Mouse (Mus musculus): ENCODE results near the gene Nudt14. TPM values are rescaled to one million over a fixed set of nuclear protein-coding genes. Genes with fewer than 3 reads are reported as not detected.

Gene Nudt14
- polyA plus RNA-seq, 1 experiment from 2014 or later, result 116 TPM

DNA sequence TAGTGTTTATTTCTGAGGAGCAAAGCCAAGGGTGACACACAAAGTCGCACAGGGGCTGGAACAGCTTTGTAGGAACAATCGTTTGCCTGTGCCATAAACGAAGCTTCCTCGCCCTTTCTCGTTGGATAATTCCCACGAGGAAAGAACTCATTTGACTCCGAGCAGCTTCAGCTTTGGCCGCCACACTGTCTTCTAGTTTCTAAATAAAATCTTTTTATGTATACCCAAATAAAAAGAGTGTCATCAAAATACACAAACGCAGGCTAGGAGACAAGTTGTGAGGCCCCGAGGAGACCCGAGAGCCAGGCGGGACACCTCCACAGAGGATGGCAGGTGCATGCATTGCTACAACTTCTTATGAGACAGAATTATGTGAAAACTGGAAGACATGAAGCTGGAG, 43.6 kb downstream of the Nudt14 start:
- TF ChIP-seq CTCF (IDR thresholded peaks at IDR 0.05; ENCODE audit: low read depth), result no peak
- Histone ChIP-seq H3K36me3 (ENCODE audit: insufficient read depth) (no peaks in the 10 kb centered on the region), H3K4me3 (ENCODE audit: low read depth, low read length) (no peak overlapping the region), H3K9ac (no peak overlapping the region), H3K27me3 (ENCODE audit: insufficient read depth, low read length) (peaks cover 4% of the 10 kb centered on the region; the same call in 1 of the 2 replicates), H3K4me2 (no peak overlapping the region; the same call in 1 of the 2 replicates), H3K9me3 (ENCODE audit: low read depth, low read length) (no peaks in the 10 kb centered on the region), H3K4me1 (ENCODE audit: insufficient read depth) (no peaks in the 10 kb centered on the region), H3K27ac (ENCODE audit: low read depth) (no peak overlapping the region)
- no peak for DNase-seq
- 50% methylated on average over 12 of the region's 12 CpGs for WGBS
- no peak for ATAC-seq (ENCODE audit: insufficient read depth)

DNA sequence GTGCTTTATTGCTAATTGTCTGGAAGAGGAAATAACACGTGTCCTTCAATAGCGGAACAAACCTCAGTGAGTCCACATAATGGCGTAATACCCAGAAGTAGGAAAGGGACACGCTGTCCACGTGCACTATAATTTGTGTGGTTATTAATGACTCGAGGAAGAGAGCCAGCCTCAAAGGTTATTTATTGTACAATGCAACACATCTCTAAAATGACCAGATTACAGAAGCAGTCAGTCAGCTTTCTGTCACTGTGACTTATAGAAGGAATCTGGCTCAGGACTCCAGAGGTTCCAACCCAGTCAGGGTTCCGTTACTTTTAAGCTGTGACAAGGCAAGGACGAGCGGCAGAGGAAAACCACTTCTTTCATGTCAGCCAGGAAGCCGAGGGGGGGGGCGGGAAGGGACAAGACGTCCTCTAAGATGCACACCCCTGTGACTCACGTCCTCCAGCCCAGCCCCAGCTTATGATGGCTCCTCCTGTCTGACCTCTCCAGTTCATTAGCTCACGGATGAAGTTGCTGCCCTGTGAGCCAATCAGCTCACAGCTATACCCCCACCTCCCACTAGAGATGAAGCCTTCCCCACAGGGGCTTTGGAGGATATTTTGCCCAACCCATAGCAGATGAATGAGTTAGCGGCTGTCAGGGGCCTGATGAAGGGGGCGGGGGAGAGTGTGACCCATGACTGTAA, 44.3 kb downstream of the Nudt14 start:
- no peak for TF ChIP-seq CTCF (IDR thresholded peaks at IDR 0.05; ENCODE audit: low read depth)
- Histone ChIP-seq H3K9ac (no peak overlapping the region), H3K27ac (ENCODE audit: low read depth) (no peak overlapping the region), H3K4me1 (ENCODE audit: insufficient read depth) (no peaks in the 10 kb centered on the region), H3K4me2 (peak overlapping the region; percentile 27; the same call in 1 of the 2 replicates), H3K4me3 (ENCODE audit: low read depth, low read length) (no peak overlapping the region), H3K27me3 (ENCODE audit: insufficient read depth, low read length) (peaks cover 4% of the 10 kb centered on the region; the same call in 1 of the 2 replicates), H3K36me3 (ENCODE audit: insufficient read depth) (no peaks in the 10 kb centered on the region), H3K9me3 (ENCODE audit: low read depth, low read length) (no peaks in the 10 kb centered on the region)
- peak; percentile 83 for ATAC-seq (ENCODE audit: insufficient read depth)
- 23% methylated on average over 16 of the region's 16 CpGs for whole genome bisulfite sequencing
- peak; percentile 59 for DNase-seq

DNA sequence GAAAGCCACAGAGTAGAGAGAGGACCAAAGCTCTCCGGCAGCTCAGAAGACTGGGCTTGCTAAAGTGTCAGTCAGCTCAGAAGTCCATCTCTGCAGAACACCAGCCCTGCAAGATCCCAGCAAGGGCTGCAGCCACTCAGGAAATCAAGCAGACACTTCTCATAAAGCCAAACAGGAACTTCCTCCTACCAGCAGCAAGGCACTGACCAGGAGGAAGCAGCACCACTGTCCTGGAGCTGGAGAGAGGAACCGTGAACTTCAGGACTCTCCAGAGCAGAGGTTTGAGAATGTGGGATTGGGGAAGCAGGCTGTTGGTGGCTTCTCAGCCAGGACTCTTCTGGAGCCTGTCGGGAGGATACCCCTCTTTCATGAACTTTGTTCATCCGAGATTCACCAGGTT, 47.0 kb downstream of the Nudt14 start:
- H3K36me3 ChIP-seq (ENCODE audit: insufficient read depth), result no peaks in the 10 kb centered on the region
- H3K27me3 ChIP-seq (ENCODE audit: insufficient read depth, low read length), result peaks cover 4% of the 10 kb centered on the region; the same call in 1 of the 2 replicates
- peak overlapping the region; percentile 8; the same call in 1 of the 2 replicates for H3K4me2 ChIP-seq
- H3K4me3 ChIP-seq (ENCODE audit: low read depth, low read length), result no peak overlapping the region
- ATAC-seq (ENCODE audit: insufficient read depth) (no peak), DNase-seq (peak; percentile 44)
- TF ChIP-seq CTCF (IDR thresholded peaks at IDR 0.05; ENCODE audit: low read depth), result no peak
- H3K9me3 ChIP-seq (ENCODE audit: low read depth, low read length), result no peaks in the 10 kb centered on the region
- WGBS, result 52% methylated on average over 4 of the region's 4 CpGs
- H3K27ac ChIP-seq (ENCODE audit: low read depth), result peak overlapping the region; percentile 32; the same call in 1 of the 2 replicates
- no peaks in the 10 kb centered on the region for H3K4me1 ChIP-seq (ENCODE audit: insufficient read depth)
- H3K9ac ChIP-seq, result no peak overlapping the region

GRCm38 (mm10) chr12:112894303-112894884, 47.5 kb downstream of the Nudt14 start:
- Histone ChIP-seq H3K4me3 (ENCODE audit: low read depth, low read length) (no peak overlapping the region), H3K4me2 (peak overlapping the region; percentile 8; the same call in 1 of the 2 replicates), H3K9me3 (ENCODE audit: low read depth, low read length) (no peaks in the 10 kb centered on the region), H3K27me3 (ENCODE audit: insufficient read depth, low read length) (peaks cover 4% of the 10 kb centered on the region; the same call in 1 of the 2 replicates), H3K27ac (ENCODE audit: low read depth) (peak overlapping the region; percentile 32; the same call in 1 of the 2 replicates), H3K36me3 (ENCODE audit: insufficient read depth) (no peaks in the 10 kb centered on the region), H3K9ac (no peak overlapping the region), H3K4me1 (ENCODE audit: insufficient read depth) (no peaks in the 10 kb centered on the region)
- 50% methylated on average over 11 of the region's 11 CpGs for WGBS
- no peak; the same call in 1 of the 2 replicates for ATAC-seq (ENCODE audit: insufficient read depth)
- TF ChIP-seq CTCF (IDR thresholded peaks at IDR 0.05; ENCODE audit: low read depth), result no peak
- no peak for DNase-seq

DNA sequence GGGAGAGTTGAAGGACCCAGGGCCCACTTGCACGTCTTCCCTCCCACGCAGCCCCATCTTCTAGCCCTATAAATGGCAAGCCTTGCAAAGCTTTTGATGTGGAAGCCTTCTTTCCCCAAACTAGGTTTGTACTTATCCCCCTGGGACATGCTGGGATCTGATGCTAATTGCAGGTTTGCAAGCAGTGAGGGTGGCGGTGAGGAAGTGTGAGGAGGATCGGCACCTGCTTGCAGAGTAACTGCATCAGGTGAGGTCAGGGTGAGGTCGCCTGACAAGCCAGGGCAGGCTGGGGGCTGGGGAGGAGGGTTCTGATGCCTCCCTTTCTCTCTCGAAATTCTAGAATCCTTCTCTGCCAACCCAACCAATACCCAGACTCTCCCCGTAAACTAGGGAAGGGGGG, 56.5 kb downstream of the Nudt14 start:
- Histone ChIP-seq H3K4me3 (ENCODE audit: low read depth, low read length) (no peak overlapping the region), H3K36me3 (ENCODE audit: insufficient read depth) (no peaks in the 10 kb centered on the region), H3K27ac (ENCODE audit: low read depth) (no peak overlapping the region), H3K4me1 (ENCODE audit: insufficient read depth) (no peaks in the 10 kb centered on the region), H3K9ac (no peak overlapping the region), H3K4me2 (no peak overlapping the region), H3K9me3 (ENCODE audit: low read depth, low read length) (no peaks in the 10 kb centered on the region), H3K27me3 (ENCODE audit: insufficient read depth, low read length) (no peaks in the 10 kb centered on the region)
- ATAC-seq (ENCODE audit: insufficient read depth) (no peak), DNase-seq (no peak)
- WGBS, result 49% methylated on average over 7 of the region's 7 CpGs
- no peak for TF ChIP-seq CTCF (IDR thresholded peaks at IDR 0.05; ENCODE audit: low read depth)

Small RNA genes lying within 50 kb of the gene (microRNA-seq; reads per million reads assigned to microRNA genes)
- gene Mir6941 (ENCODE audit: borderline number of aligned reads), result not detected

Other genes with a start within 250 kb of the Nudt14 start
- gene Cep170b, start 221.7 kb downstream of the Nudt14 start, polyA plus RNA-seq (2014; fragmentation: Nextera tagmentation; extraction: Ambion mirVana), result 21.4 and 23.1 TPM in 2 replicates
- 9.3 and 10.9 TPM in 2 replicates for gene Pld4, start 181.5 kb downstream of the Nudt14 start, polyA plus RNA-seq (2014; fragmentation: Nextera tagmentation; extraction: Ambion mirVana)
- gene Ahnak2, start 139.5 kb downstream of the Nudt14 start, polyA plus RNA-seq (2014; fragmentation: Nextera tagmentation; extraction: Ambion mirVana), result 0.61 and 0.64 TPM in 2 replicates
- 4.3 and 5.1 TPM in 2 replicates for gene Clba1, start 133.2 kb downstream of the Nudt14 start, polyA plus RNA-seq (2014; fragmentation: Nextera tagmentation; extraction: Ambion mirVana)
- 140 and 153 TPM in 2 replicates for gene Cdca4, start 112.7 kb downstream of the Nudt14 start, polyA plus RNA-seq (2014; fragmentation: Nextera tagmentation; extraction: Ambion mirVana)
- 0.12 TPM in 1 of 2 replicates, not detected in the other for gene Gpr132, start 73.9 kb downstream of the Nudt14 start, polyA plus RNA-seq (2014; fragmentation: Nextera tagmentation; extraction: Ambion mirVana)
- 6.3 and 8.0 TPM in 2 replicates for gene Jag2, start 12.3 kb downstream of the Nudt14 start, polyA plus RNA-seq (2014; fragmentation: Nextera tagmentation; extraction: Ambion mirVana)
- gene Btbd6, start 34.4 kb upstream of the Nudt14 start, polyA plus RNA-seq (2014; fragmentation: Nextera tagmentation; extraction: Ambion mirVana), result 26.4 and 26.7 TPM in 2 replicates
- gene Brf1, start 58.6 kb upstream of the Nudt14 start, polyA plus RNA-seq (2014; fragmentation: Nextera tagmentation; extraction: Ambion mirVana), result 61.7 and 65.9 TPM in 2 replicates
- gene Pacs2, start 72.4 kb upstream of the Nudt14 start, polyA plus RNA-seq (2014; fragmentation: Nextera tagmentation; extraction: Ambion mirVana), result 12.3 and 15.6 TPM in 2 replicates
- not detected in 2 replicates for gene Tex22, start 132.4 kb upstream of the Nudt14 start, polyA plus RNA-seq (2014; fragmentation: Nextera tagmentation; extraction: Ambion mirVana)
- gene Mta1, start 156.2 kb upstream of the Nudt14 start, polyA plus RNA-seq (2014; fragmentation: Nextera tagmentation; extraction: Ambion mirVana), result 22.8 and 24.1 TPM in 2 replicates
- 266 and 273 TPM in 2 replicates for gene Crip2, start 198.1 kb upstream of the Nudt14 start, polyA plus RNA-seq (2014; fragmentation: Nextera tagmentation; extraction: Ambion mirVana)
- 237 and 267 TPM in 2 replicates for gene Crip1, start 204.2 kb upstream of the Nudt14 start, polyA plus RNA-seq (2014; fragmentation: Nextera tagmentation; extraction: Ambion mirVana)
- gene Tedc1, start 214.3 kb upstream of the Nudt14 start, polyA plus RNA-seq (2014; fragmentation: Nextera tagmentation; extraction: Ambion mirVana), result 35.1 and 35.4 TPM in 2 replicates
- gene Tmem121, start 243.8 kb upstream of the Nudt14 start, polyA plus RNA-seq (2014; fragmentation: Nextera tagmentation; extraction: Ambion mirVana), result 4.3 and 6.1 TPM in 2 replicates

Measured in lung, embryonic 14.5 days (tissue).